Mouse (Mus musculus) embryo, embryonic 10.5 days (tissue): ENCODE measurements around the gene Tap2.
"Not testable (repeated sequence)": the region's sequence is repeated elsewhere in the genome, so short reads cannot be mapped to it uniquely, and the experiment has no call there.

Experiments
- DNase-seq: peaks from one replicate; pipeline ENCODE4 v3.0.0-alpha.2; 2015; ENCODE audit warnings: low spot score

Gene Tap2

GRCm38 (mm10) chr17:34215176-34215575 is 11.8 kb downstream of the Tap2 start:
- no peak for DNase-seq

DNA sequence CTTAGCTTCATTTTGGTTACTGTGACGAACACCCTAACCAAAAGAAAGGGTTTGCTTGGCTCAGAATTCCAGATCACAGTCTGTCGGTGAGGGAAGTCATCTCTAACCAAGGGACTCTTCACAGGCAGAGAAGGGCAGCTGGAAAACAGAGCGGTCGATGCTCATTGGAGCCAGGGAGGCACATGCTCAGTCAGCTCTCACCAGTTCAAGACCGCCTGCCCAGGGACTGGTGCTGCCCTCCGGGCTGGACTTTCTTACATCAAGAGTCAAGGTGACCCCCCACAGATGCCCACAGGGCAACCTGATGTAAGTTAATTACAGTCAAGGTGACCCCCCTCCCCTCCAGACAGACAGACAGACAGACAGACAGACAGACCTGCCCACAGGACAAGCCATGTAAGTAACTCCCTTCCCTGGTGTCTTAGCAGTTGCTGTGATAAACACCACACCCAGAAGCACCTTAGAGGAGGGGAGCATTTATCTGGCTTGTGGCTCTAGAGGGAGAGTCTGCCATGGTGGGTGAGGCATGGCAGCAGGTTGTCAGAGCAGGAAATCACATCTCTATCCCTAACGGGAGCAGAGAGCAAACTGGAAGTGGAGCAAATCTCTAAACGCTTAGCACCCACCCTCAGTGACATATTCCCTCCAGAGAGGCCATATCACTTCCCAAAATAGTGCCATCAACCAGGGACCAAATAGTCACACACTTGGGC is 14.0 kb downstream of the Tap2 start:
- DNase-seq: no peak

DNA sequence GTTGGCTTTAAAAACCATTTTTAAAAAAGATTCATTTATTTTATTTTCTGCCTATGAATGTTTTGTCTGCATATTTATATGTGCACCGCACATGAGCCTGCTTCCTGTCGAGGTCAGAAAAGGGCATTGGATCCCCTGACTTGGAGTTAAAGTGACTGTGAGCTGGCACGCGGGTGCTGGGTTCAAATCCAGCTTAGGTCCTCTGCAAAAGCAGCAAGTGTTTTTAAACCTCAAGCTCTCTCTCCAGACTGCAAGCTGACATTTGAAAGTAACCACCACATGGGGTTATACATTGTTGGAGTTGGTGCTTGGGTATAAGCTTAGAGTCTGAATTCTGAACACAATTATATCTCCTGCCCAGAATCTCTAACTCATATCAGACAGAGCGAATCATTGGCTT is 14.7 kb downstream of the Tap2 start:
- no peak for DNase-seq

DNA sequence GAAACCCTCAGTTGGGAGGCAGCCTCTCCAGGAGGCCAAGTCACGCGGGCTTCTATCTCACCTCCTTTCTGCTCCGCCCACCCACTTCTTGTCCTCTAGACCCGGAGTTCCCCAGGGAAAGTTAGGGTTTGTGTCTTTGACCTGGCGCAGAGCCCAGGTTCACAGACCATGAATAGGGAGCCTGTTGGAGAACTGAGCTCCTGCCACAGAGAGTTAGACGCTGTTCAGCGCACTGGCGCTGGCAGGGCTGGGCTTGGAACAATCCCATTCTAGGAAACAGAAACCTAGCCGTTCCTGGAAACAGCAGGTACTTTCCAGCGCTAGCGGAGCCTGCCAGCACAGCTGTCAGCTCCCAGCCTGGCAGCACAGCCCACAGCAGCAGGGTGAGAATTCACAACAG is 15.3 kb downstream of the Tap2 start:
- DNase-seq: no peak

GRCm38 (mm10) chr17:34219096-34219495 is 15.8 kb downstream of the Tap2 start:
- not testable (repeated sequence) for DNase-seq

- not testable (repeated sequence) for DNase-seq
These were observed 16.5 kb downstream of the Tap2 start for GRCm38 (mm10) chr17:34219801-34220200.

DNA sequence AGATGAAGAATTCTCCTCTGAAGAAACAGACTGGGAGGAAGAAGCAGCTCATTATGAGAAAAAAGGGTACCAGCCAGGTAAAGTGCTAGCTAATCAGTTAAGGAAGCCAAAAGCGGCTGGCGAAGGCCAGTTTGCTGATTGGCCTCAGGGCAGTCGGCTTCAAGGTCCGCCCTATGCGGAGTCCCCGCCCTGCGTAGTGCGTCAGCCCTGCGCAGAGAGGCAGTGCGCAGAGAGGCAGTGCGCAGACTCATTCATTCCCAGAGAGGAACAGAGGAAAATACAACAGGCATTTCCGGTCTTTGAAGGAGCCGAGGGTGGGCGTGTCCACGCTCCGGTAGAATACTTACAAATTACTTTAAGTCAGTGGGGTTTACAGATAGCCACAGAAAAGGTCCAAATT is 17.1 kb downstream of the Tap2 start:
- not testable (repeated sequence) for DNase-seq

GRCm38 (mm10) chr17:34224816-34225215 is 21.5 kb downstream of the Tap2 start:
- no peak for DNase-seq

- no peak for DNase-seq
These were observed 22.1 kb downstream of the Tap2 start for GRCm38 (mm10) chr17:34225426-34225825.

DNA sequence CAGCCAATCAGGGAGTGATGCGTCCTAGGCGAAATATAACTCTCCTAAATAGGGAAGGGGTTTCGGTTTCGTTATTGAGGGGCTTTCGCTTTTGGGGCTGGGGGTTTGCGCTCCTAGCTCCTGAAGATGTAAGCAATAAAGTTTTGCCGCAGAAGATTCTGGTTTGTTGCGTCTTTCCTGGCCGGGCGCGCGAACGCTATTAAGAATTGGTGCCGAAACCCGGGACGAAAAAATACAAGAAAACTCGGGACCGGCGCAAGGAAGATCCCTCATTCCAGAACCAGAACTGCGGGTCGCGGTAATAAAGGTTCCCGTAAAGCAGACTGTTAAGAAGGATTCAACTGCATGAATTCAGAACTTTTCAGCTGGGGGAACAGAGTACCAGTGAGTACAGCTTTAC is 22.6 kb downstream of the Tap2 start:
- DNase-seq: not testable (repeated sequence)

GRCm38 (mm10) chr17:34230971-34231370 is 27.6 kb downstream of the Tap2 start:
- DNase-seq: not testable (repeated sequence)

GRCm38 (mm10) chr17:34232021-34232420 is 28.7 kb downstream of the Tap2 start:
- DNase-seq: not testable (repeated sequence)

DNA sequence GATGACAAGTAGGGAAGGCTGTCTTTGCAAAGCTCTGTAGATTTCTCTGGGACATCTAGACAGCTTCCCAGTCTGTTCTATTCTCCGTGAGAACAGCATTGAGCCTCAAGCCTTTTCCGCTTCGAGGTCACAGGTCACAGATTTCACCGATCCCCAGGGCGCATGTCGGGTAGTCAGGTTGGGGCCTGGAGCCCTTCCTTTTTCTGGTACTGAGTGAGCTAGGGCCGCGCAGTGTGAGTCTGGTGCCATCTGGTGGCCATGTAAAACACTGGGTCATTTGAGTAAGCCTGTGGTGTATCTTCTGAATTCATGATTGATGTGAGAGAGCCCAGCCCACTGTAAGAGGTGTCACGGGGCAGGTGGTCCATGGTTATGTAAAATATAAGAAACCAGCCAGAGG is 31.6 kb downstream of the Tap2 start:
- DNase-seq: peak; percentile 64

GRCm38 (mm10) chr17:34236691-34237090 is 33.4 kb downstream of the Tap2 start:
- DNase-seq: no peak

- DNase-seq: no peak
These were observed 34.4 kb downstream of the Tap2 start for GRCm38 (mm10) chr17:34237741-34238140.

- DNase-seq: no peak
These were observed 35.4 kb downstream of the Tap2 start, which contains the start of gene H2-Ob for GRCm38 (mm10) chr17:34238706-34239105. Gene H2-Ob, plus strand, starts transcription at chr17:34238903.

DNA sequence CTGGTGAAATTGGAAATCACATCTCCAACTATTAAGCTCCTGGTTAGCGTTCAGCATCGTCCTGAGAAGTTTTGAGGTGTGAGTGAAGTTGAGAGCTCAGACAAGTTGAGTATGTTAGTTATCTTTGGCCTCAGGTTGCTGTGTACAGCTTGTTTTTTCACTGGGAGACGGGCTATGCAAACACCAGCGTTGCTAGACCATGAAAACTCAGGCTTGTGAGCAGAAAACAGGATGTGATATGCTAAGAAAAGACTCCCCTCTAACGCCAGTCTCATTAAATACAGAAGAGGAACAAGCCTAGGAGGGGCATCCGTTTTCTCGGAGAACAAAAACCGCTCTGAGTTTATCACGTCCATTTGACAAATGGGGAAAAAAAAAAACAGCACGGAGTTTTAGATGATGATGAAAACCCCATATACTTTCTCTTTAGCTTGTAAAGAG is 36.3 kb downstream of the Tap2 start:
- no peak for DNase-seq

DNA sequence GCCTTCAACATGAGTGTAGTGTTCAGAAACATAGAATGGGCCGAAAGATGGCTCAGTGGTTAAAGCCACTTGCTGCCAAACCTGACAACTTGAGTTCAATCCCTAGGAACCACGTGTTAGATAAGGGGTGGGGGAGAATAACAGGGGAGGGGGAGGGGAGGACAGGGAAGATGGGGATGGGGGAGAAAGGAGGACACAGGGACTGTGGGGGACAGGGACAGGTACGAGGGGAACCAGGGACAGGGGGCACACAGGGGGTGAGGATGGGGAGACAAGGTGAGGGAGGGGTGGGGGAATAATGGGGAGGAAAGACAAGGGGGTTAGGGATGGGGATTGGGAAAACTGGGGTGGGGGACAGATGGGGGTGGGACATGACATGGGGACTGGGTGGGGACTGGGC is 37.0 kb downstream of the Tap2 start:
- DNase-seq: no peak

DNA sequence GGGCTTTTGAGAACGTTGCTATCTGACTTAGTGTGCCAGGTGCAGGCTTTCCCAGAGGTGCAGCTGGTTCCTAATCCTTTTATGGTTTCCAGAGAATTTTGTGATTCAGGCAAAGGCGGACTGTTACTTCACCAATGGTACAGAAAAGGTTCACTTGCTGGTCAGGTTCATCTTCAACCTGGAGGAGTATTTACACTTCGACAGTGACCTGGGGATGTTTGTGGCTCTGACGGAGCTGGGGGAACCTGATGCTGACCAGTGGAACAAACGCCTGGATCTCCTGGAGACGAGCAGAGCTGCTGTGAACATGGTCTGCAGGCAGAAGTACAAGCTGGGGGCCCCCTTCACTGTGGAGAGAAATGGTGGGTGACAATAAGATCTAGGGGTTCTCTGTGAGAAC is 37.6 kb downstream of the Tap2 start:
- no peak for DNase-seq

DNA sequence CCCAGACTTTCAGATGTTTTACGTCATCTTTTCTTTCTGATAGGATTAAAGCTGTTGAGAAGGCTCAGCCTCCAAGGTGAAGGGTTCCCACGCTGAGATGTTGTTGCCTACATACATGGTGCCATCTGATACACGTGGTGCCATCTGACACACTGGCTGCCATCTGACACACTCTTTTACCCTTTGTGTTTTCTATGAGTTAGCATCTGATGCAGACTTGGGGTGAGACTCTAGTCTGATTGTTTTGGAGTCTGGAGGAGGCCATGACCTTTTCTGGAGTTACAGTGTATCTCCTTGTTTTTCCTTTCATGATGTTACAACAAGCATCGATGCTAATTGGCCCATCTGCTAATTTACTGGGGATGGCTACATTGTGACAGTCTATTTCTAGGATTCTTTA is 41.3 kb downstream of the Tap2 start:
- DNase-seq: no peak

DNA sequence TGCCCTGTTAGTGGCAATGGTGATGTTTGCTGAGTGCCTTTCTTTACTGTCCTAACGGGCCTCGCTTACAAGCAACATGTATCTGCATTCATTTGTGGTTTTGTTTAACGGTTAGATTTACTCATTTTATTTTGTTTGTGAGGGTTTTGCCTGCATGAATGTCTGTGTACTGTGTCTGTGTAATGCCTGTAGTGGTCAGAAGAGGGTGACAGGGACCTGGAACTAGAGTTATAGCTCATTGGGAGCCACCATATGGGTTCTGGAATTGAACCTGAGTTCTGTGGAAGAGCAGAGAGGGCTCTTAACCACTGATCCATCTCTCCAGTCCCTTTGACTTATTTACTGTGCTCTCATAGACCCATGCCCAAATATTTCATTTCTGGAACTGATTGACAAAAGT is 43.7 kb downstream of the Tap2 start:
- DNase-seq: no peak

- no peak for DNase-seq
These were observed 45.4 kb downstream of the Tap2 start for GRCm38 (mm10) chr17:34248764-34249163.

DNA sequence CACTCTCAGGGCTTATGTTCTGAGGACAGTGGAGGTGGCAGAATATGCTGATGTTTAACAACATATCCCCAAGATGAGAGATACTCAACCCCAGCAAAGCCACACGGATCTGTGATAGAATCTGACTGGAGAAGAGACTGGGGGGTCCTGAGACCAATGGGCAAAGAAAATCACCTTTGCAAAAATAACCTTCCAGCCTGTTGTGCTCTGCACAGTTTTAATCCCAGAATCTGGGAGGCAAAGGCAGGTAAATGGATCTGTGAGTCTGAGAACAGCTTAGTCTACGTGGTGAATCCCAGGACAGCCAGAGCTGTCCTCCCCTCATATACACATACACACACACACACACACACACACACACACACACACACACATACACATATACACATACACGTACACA is 46.0 kb downstream of the Tap2 start:
- DNase-seq: no peak

- DNase-seq: peak; percentile 82
These were observed 46.6 kb downstream of the Tap2 start for GRCm38 (mm10) chr17:34249878-34250277.
